Mouse (Mus musculus) forebrain, embryonic 16.5 days (tissue): ENCODE measurements around the gene 4933411K16Rik. TPM values are rescaled to one million over a fixed set of nuclear protein-coding genes. Genes with fewer than 3 reads are reported as not detected.

ENCODE experiments used
- polyA plus RNA-seq: library from polyadenylated mRNA; unstranded; fragments of >200 nt; fragmentation: Nextera tagmentation; extraction: Ambion mirVana; gene quantifications from 2 replicates; pipeline ENCODE4 v1.2.1, GENCODE M21; 2015

The 4933411K16Rik gene
- polyA plus RNA-seq, 1 experiment from 2014 or later, result not detected

Other genes with a start within 250 kb of the 4933411K16Rik start
- 28.9 and 31.9 TPM in 2 replicates for gene Frat1, start 222.3 kb upstream of the 4933411K16Rik start, polyA plus RNA-seq
- 10.4 and 12.2 TPM in 2 replicates for gene Frat2, start 204.1 kb upstream of the 4933411K16Rik start, polyA plus RNA-seq
- gene Rrp12, start 156.1 kb upstream of the 4933411K16Rik start, polyA plus RNA-seq, result 19.5 and 21.0 TPM in 2 replicates
- gene Pgam1, start 140.3 kb upstream of the 4933411K16Rik start, polyA plus RNA-seq, result 480 and 488 TPM in 2 replicates
- 71.0 and 72.3 TPM in 2 replicates for gene Exosc1, start 118.8 kb upstream of the 4933411K16Rik start, polyA plus RNA-seq
- 90.2 and 99.3 TPM in 2 replicates for gene Zdhhc16, start 118.8 kb upstream of the 4933411K16Rik start, polyA plus RNA-seq
- 35.0 and 39.4 TPM in 2 replicates for gene Mms19, start 71.1 kb upstream of the 4933411K16Rik start, polyA plus RNA-seq
- 8.0 and 8.7 TPM in 2 replicates for gene Ubtd1, start 70.5 kb upstream of the 4933411K16Rik start, polyA plus RNA-seq
- 0.30 and 0.51 TPM in 2 replicates for gene Ankrd2, start 16.2 kb upstream of the 4933411K16Rik start, polyA plus RNA-seq
- 0.66 and 0.82 TPM in 2 replicates for gene Hoga1, start 6.6 kb upstream of the 4933411K16Rik start, polyA plus RNA-seq
- gene Morn4, start 34.1 kb downstream of the 4933411K16Rik start, polyA plus RNA-seq, result 181 and 182 TPM in 2 replicates
- gene Pi4k2a, start 38.2 kb downstream of the 4933411K16Rik start, polyA plus RNA-seq, result 28.8 and 31.9 TPM in 2 replicates
- gene Avpi1, start 76.8 kb downstream of the 4933411K16Rik start, polyA plus RNA-seq, result 7.4 and 7.5 TPM in 2 replicates
- gene Marveld1, start 95.2 kb downstream of the 4933411K16Rik start, polyA plus RNA-seq, result 1.5 and 2.0 TPM in 2 replicates
- 65.4 and 78.7 TPM in 2 replicates for gene Zfyve27, start 111.7 kb downstream of the 4933411K16Rik start, polyA plus RNA-seq
- gene Sfrp5, start 150.0 kb downstream of the 4933411K16Rik start, polyA plus RNA-seq, result 1.2 and 1.5 TPM in 2 replicates
- 29.5 and 41.0 TPM in 2 replicates for gene Golga7b, start 195.3 kb downstream of the 4933411K16Rik start, polyA plus RNA-seq